Mouse (Mus musculus) small intestine, adult 2 months (tissue): ENCODE measurements at regions not wholly inside any gene's neighbourhood (a gene's known extent, or its start where the extent isn't known, plus 50 kb on each side); places are given as distances from the start of the nearest gene placed in this dataset.

ENCODE experiments used
- CTCF ChIP-seq: fragments of 200-500 bp; IDR thresholded peaks from 2 replicates; pipeline ENCODE4 v1.5.1; 2012; ENCODE audit warnings: low read depth, mild to moderate bottlenecking, control low read depth, inconsistent platforms, low read length, moderate library complexity, mixed read lengths; ENCODE audit not compliant: insufficient replicate concordance, insufficient read length; ENCODE audit errors: extremely low read depth
- POLR2A ChIP-seq: fragments of 200-500 bp; IDR thresholded peaks from 2 replicates; pipeline ENCODE4 v1.6.1; 2012; ENCODE audit warnings: low read depth, mild to moderate bottlenecking, control low read depth, inconsistent platforms, low read length, moderate library complexity

- TF ChIP-seq CTCF (no peak), POLR2A (no peak)
Measured at GRCm38 (mm10) chr14:64597218-64597617, 493.1 kb downstream of the Prss52 start.
